Mouse (Mus musculus): Measurements from ENCODE around the gene Slc17a2. TPM values are rescaled to one million over a fixed set of nuclear protein-coding genes. Genes with fewer than 3 reads are reported as not detected.

Gene Slc17a2
- polyA plus RNA-seq, 1 experiment = 0.52 TPM

- no peak for TF ChIP-seq CTCF (IDR thresholded peaks at IDR 0.05; ENCODE audit: insufficient read depth, low read length)
- TF ChIP-seq POLR2A (IDR thresholded peaks at IDR 0.05; ENCODE audit: borderline replicate concordance, extremely low read depth, low read depth, low read length) = no peak
- Histone ChIP-seq H3K4me1 (ENCODE audit: control insufficient read depth, insufficient read depth, low read length) (no peaks in the 10 kb centered on the region), H3K4me3 (replicated peaks; ENCODE audit: extremely low read depth, low read depth, low read length) (no peak overlapping the region)
- no peak for DNase-seq
- WGBS = 72% methylated on average over 4 of the region's 4 CpGs
Observed at GRCm38 (mm10) chr13:23779025-23779424, 27.8 kb upstream of the Slc17a2 start.

- peak; percentile 37; the same call in 1 of the 2 replicates for TF ChIP-seq CTCF (IDR thresholded peaks at IDR 0.05; ENCODE audit: insufficient read depth, low read length)
- TF ChIP-seq POLR2A (IDR thresholded peaks at IDR 0.05; ENCODE audit: borderline replicate concordance, extremely low read depth, low read depth, low read length) = no peak
- WGBS = 28% methylated on average over 2 of the region's 2 CpGs
- no peak for DNase-seq
- H3K4me1 ChIP-seq (ENCODE audit: control insufficient read depth, insufficient read depth, low read length) = no peaks in the 10 kb centered on the region
- H3K4me3 ChIP-seq (replicated peaks; ENCODE audit: extremely low read depth, low read depth, low read length) = no peak overlapping the region
Observed at GRCm38 (mm10) chr13:23792520-23792919, 14.3 kb upstream of the Slc17a2 start.

DNA sequence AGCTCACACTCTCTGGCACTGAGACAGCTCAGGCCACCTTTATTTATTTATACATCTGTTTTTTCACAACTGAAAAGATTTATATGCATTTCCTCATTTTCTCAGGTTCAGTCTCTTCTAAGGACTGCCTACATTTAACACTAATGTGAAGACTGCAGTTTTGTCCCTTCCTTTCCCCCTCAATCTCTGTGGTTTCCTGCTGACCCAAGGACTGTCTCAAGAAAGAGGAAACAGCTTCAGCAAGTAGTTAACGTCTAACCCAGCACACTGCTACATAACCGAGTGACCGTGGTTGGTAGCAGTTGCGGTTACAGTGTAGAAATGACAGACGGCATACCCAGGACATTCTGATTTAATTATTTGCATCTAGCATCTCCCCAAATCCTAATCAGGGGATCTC, 7.4 kb upstream of the Slc17a2 start:
- DNase-seq = no peak
- Histone ChIP-seq H3K4me1 (ENCODE audit: control insufficient read depth, insufficient read depth, low read length) (no peaks in the 10 kb centered on the region), H3K4me3 (replicated peaks; ENCODE audit: extremely low read depth, low read depth, low read length) (no peak overlapping the region)
- WGBS = 54% methylated on average over 5 of the region's 5 CpGs
- TF ChIP-seq CTCF (IDR thresholded peaks at IDR 0.05; ENCODE audit: insufficient read depth, low read length) (no peak), POLR2A (IDR thresholded peaks at IDR 0.05; ENCODE audit: borderline replicate concordance, extremely low read depth, low read depth, low read length) (no peak)

DNA sequence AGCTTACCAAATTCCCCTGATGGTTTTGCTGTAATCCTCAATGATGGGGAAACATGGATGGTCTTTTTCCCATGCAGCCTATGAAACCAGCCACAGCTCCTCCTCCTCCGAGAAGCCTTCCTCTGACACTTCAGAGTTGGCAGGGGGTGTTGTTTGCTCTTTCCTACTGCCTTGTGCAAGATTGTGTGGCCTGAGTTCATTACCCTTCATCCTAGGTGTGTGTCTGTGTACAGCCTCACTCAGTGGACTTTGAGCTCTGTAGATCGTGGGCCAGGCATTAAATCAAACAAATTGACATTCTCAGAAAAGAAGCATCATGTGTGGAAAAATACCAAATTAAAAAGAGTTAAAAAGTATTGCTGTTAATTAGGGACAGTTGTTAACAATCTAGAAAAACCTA, 2.3 kb upstream of the Slc17a2 start:
- DNase-seq = no peak
- TF ChIP-seq CTCF (IDR thresholded peaks at IDR 0.05; ENCODE audit: insufficient read depth, low read length) = no peak
- TF ChIP-seq POLR2A (IDR thresholded peaks at IDR 0.05; ENCODE audit: borderline replicate concordance, extremely low read depth, low read depth, low read length) = no peak
- WGBS = 57% methylated on average over 2 of the region's 2 CpGs
- no peaks in the 10 kb centered on the region; the same call in 1 of the 2 replicates for H3K4me1 ChIP-seq (ENCODE audit: control insufficient read depth, insufficient read depth, low read length)
- H3K4me3 ChIP-seq (replicated peaks; ENCODE audit: extremely low read depth, low read depth, low read length) = no peak overlapping the region

DNA sequence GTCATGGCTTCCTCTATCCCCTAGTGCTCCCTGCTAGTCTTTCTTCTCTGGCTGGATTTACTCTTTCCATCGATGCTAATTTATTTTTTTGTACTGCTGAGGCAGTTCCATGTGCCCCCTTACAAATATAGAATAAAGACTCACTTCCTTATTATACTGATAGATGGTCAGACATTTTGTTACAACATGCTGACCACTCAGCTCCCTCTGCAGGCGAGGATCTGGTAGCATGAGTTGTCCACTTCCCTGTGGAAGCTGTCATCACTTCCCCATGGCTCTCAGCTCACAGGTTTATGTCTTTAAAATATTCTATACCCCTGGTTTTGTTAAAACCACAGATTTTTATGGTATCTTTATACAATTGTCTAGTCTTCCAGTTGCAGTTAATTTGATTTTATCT, 9.4 kb downstream of the Slc17a2 start:
- 61% methylated on average over 2 of the region's 2 CpGs for WGBS
- TF ChIP-seq CTCF (IDR thresholded peaks at IDR 0.05; ENCODE audit: insufficient read depth, low read length) (peak; percentile 40), POLR2A (IDR thresholded peaks at IDR 0.05; ENCODE audit: borderline replicate concordance, extremely low read depth, low read depth, low read length) (no peak)
- H3K4me3 ChIP-seq (replicated peaks; ENCODE audit: extremely low read depth, low read depth, low read length) = no peak overlapping the region
- DNase-seq = no peak
- H3K4me1 ChIP-seq (ENCODE audit: control insufficient read depth, insufficient read depth, low read length) = no peaks in the 10 kb centered on the region

- DNase-seq = no peak
- TF ChIP-seq CTCF (IDR thresholded peaks at IDR 0.05; ENCODE audit: insufficient read depth, low read length) (no peak), POLR2A (IDR thresholded peaks at IDR 0.05; ENCODE audit: borderline replicate concordance, extremely low read depth, low read depth, low read length) (no peak)
- WGBS = 60% methylated on average over 4 of the region's 4 CpGs
Observed at GRCm38 (mm10) chr13:23820179-23820940, 13.6 kb downstream of the Slc17a2 start.

GRCm38 (mm10) chr13:23822213-23822612, 15.4 kb downstream of the Slc17a2 start:
- no peak for DNase-seq
- TF ChIP-seq CTCF (IDR thresholded peaks at IDR 0.05; ENCODE audit: insufficient read depth, low read length) (no peak), POLR2A (IDR thresholded peaks at IDR 0.05; ENCODE audit: borderline replicate concordance, extremely low read depth, low read depth, low read length) (no peak)
- 44% methylated on average over 3 of the region's 3 CpGs for WGBS
- Histone ChIP-seq H3K4me3 (replicated peaks; ENCODE audit: extremely low read depth, low read depth, low read length) (no peak overlapping the region), H3K4me1 (ENCODE audit: control insufficient read depth, insufficient read depth, low read length) (no peaks in the 10 kb centered on the region)

More at GRCm38 (mm10) chr13:23820179-23820940, 13.6 kb downstream of the Slc17a2 start:
- Histone ChIP-seq H3K4me1 (ENCODE audit: control insufficient read depth, insufficient read depth, low read length) (no peaks in the 10 kb centered on the region), H3K4me3 (replicated peaks; ENCODE audit: extremely low read depth, low read depth, low read length) (no peak overlapping the region)

GRCm38 (mm10) chr13:23826606-23827005, 19.8 kb downstream of the Slc17a2 start:
- no peaks in the 10 kb centered on the region for H3K4me1 ChIP-seq (ENCODE audit: control insufficient read depth, insufficient read depth, low read length)
- TF ChIP-seq POLR2A (IDR thresholded peaks at IDR 0.05; ENCODE audit: borderline replicate concordance, extremely low read depth, low read depth, low read length) (no peak), CTCF (IDR thresholded peaks at IDR 0.05; ENCODE audit: insufficient read depth, low read length) (no peak)
- 47% methylated on average over 3 of the region's 3 CpGs for WGBS
- no peak overlapping the region for H3K4me3 ChIP-seq (replicated peaks; ENCODE audit: extremely low read depth, low read depth, low read length)
- DNase-seq = no peak

DNA sequence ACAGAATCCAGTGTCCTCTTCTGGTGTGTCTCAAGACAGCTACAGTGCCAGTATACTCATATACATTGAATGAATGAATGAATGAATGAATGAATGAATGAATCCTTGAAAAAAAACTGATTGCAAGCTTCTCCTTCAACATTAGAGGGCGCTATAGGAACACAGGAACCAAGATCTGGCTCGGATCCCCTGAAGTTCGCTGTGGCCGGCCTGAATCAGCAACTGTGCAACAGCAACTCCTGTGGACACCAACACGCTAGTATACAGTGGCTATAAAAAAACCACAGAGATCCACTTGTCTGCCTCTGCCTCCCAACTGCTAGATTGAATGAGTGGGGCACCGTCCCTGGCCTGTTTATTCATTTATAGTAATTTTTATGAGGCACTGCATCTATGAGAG, 26.3 kb downstream of the Slc17a2 start:
- TF ChIP-seq POLR2A (IDR thresholded peaks at IDR 0.05; ENCODE audit: borderline replicate concordance, extremely low read depth, low read depth, low read length) (no peak), CTCF (IDR thresholded peaks at IDR 0.05; ENCODE audit: insufficient read depth, low read length) (peak; percentile 60; the same call in 1 of the 2 replicates)
- Histone ChIP-seq H3K4me1 (ENCODE audit: control insufficient read depth, insufficient read depth, low read length) (no peaks in the 10 kb centered on the region), H3K4me3 (replicated peaks; ENCODE audit: extremely low read depth, low read depth, low read length) (no peak overlapping the region)
- WGBS = 12% methylated on average over 6 of the region's 6 CpGs
- no peak for DNase-seq

GRCm38 (mm10) chr13:23834836-23835235, 28.0 kb downstream of the Slc17a2 start:
- Histone ChIP-seq H3K4me3 (replicated peaks; ENCODE audit: extremely low read depth, low read depth, low read length) (no peak overlapping the region), H3K4me1 (ENCODE audit: control insufficient read depth, insufficient read depth, low read length) (no peaks in the 10 kb centered on the region)
- no peak for DNase-seq
- TF ChIP-seq CTCF (IDR thresholded peaks at IDR 0.05; ENCODE audit: insufficient read depth, low read length) (no peak), POLR2A (IDR thresholded peaks at IDR 0.05; ENCODE audit: borderline replicate concordance, extremely low read depth, low read depth, low read length) (no peak)
- 87% methylated on average over 5 of the region's 5 CpGs for WGBS
